Mouse (Mus musculus) liver, adult 2 months (tissue): ENCODE data around the gene Dnmt3a.

Experiments used
- CTCF ChIP-seq: fragments of 200-500 bp; IDR thresholded peaks from 2 replicates; pipeline ENCODE4 v1.5.1; 2011; ENCODE audit warnings: low read depth, low read length, control low read depth
- POLR2A ChIP-seq: fragments of 200-500 bp; IDR thresholded peaks from 2 replicates; pipeline ENCODE4 v1.6.1; 2011; ENCODE audit warnings: low read length, control low read depth; ENCODE audit not compliant: insufficient read depth; ENCODE audit errors: extremely low read depth

- TF ChIP-seq CTCF (no peak), POLR2A (no peak)
These were observed 81.9 kb downstream of the Dnmt3a start for GRCm38 (mm10) chr12:3887515-3888325.
